In the genomic region with DNA sequence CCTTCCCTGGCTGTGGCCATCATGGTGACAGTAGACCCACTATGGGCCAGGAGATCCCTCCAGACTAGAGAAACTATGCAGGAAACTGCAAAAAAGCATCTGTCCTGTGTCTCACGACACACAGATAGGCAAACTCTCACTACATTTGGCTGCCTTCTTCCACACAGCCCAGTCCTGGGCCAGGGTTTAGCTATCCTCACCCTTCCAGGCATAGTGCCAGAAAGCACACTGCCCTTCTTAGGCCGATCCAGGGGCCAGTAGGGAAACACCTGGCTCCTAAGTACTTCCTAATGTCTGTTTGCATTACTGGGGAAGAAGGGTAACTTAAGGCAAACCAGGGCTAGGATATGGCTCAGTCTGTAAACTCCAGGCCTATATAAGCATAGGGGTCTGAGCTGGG, we compare ENCODE assay signal across 18 mouse cellular contexts. TPM values are rescaled to one million over a fixed set of nuclear protein-coding genes. Genes with fewer than 3 reads are reported as not detected.
DNase-seq lines count a peak whose midpoint lies in the region; ATAC-seq and TF ChIP-seq lines count a peak whose summit lies in the region.
"Had no signal": no experiment of that assay in that cellular context is flagged by ENCODE, and none has a peak within 500 bp of the region (broad histone marks: within the 10 kb centered on the region; RNA-seq: fewer than 3 reads in every experiment).

No protein-coding gene starts in this region.

- H3K4me1 ChIP-seq in lung, postnatal 0 days (ENCODE audit: insufficient read depth, low read depth, low read length) = peaks cover 8% of the 10 kb centered on the region; the same call in 1 of the 2 replicates
- no peaks in the 10 kb centered on the region for H3K4me1 ChIP-seq in stomach, postnatal 0 days (replicated peaks; ENCODE audit: control insufficient read depth, insufficient read depth)

- H3K4me3 ChIP-seq in gastrocnemius, adult 2 months = no peak overlapping the region
- H3K4me3 ChIP-seq in lung, postnatal 0 days (ENCODE audit: low read depth, low read length) = no peak overlapping the region
- no peak overlapping the region for H3K4me3 ChIP-seq in stomach, postnatal 0 days (ENCODE audit: low read depth, low read length)
- H3K4me3 ChIP-seq: heart, embryonic 12.5 days; limb, embryonic 15.5 days; myocyte; stomach, embryonic 15.5 days had no signal

- no peaks in the 10 kb centered on the region for H3K27me3 ChIP-seq in lung, postnatal 0 days (replicated peaks; ENCODE audit: insufficient read depth, low read length)
- H3K27me3 ChIP-seq in stomach, postnatal 0 days (ENCODE audit: control insufficient read depth, insufficient read depth, low read length) = no peaks in the 10 kb centered on the region
- H3K27me3 ChIP-seq: heart, embryonic 12.5 days; limb, embryonic 15.5 days; stomach, embryonic 15.5 days had no signal

- WGBS in lung, postnatal 0 days = 24% methylated on average over 2 of the region's 2 CpGs
- WGBS in stomach, postnatal 0 days = 26% methylated on average over 2 of the region's 2 CpGs

- no peak for ATAC-seq in lung, postnatal 0 days
- no peak for ATAC-seq in stomach, postnatal 0 days (ENCODE audit: low FRiP score, low TSS enrichment)
- ATAC-seq: intestine, postnatal 0 days had no signal

- peak; percentile 62 for DNase-seq in gastrocnemius, adult 2 months
- DNase-seq in gastrocnemius, postnatal 36 days = no peak
- peak; percentile 45 for DNase-seq in lung, postnatal 0 days (ENCODE audit: low spot score)
- no peak for DNase-seq in lung, postnatal 14 days
- peak; percentile 80 to 83 for DNase-seq in kidney, postnatal 36 days
- peak; percentile 45 for DNase-seq in stomach, postnatal 0 days (ENCODE audit: low spot score)
- no peak for DNase-seq in right cerebral cortex, postnatal 4 days
- DNase-seq in cerebellum, postnatal 36 days = no peak
- DNase-seq: adrenal gland, postnatal 25 days; cerebellum, adult 11-12 months; right cerebral cortex, postnatal 14 days; thymus, postnatal 36 days had no signal

- no peak overlapping the region for H3K4me2 ChIP-seq in lung, postnatal 0 days (replicated peaks; ENCODE audit: low read depth, low read length)
- no peak overlapping the region for H3K4me2 ChIP-seq in stomach, postnatal 0 days (replicated peaks; ENCODE audit: low read depth)
- H3K4me2 ChIP-seq: heart, embryonic 12.5 days; limb, embryonic 15.5 days; midbrain, embryonic 11.5 days; stomach, embryonic 15.5 days had no signal

- no peaks in the 10 kb centered on the region for H3K36me3 ChIP-seq in lung, postnatal 0 days (ENCODE audit: insufficient read depth, low read length)
- no peaks in the 10 kb centered on the region for H3K36me3 ChIP-seq in stomach, postnatal 0 days (ENCODE audit: control insufficient read depth, insufficient read depth, low read length)
- H3K36me3 ChIP-seq: heart, embryonic 12.5 days; limb, embryonic 15.5 days; stomach, embryonic 15.5 days had no signal

- intact Hi-C loops in gastrocnemius, adult 2 months (cut with DNase I) = no loop called here
- intact Hi-C loops in gastrocnemius, postnatal 36 days (cut with DNase I) = no loop called here

- no peaks in the 10 kb centered on the region for H3K9me3 ChIP-seq in lung, postnatal 0 days (ENCODE audit: low read length)
- no peaks in the 10 kb centered on the region for H3K9me3 ChIP-seq in stomach, postnatal 0 days (ENCODE audit: control insufficient read depth, low read length)
- H3K9me3 ChIP-seq: heart, embryonic 12.5 days; limb, embryonic 15.5 days; stomach, embryonic 15.5 days had no signal

- TF ChIP-seq CTCF in gastrocnemius, adult 2 months (IDR thresholded peaks at IDR 0.05) = no peak
- no peak for TF ChIP-seq CTCF in lung, postnatal 0 days (IDR thresholded peaks at IDR 0.05)
- no peak for TF ChIP-seq CTCF in stomach, postnatal 0 days (IDR thresholded peaks at IDR 0.05; ENCODE audit: low read depth)

- no peak overlapping the region for H3K9ac ChIP-seq in lung, postnatal 0 days (replicated peaks; ENCODE audit: low read depth)
- no peak overlapping the region for H3K9ac ChIP-seq in stomach, postnatal 0 days (ENCODE audit: low read length)
- H3K9ac ChIP-seq: heart, embryonic 12.5 days; limb, embryonic 15.5 days; stomach, embryonic 15.5 days had no signal

- no peak for TF ChIP-seq EP300 in lung, postnatal 0 days (IDR thresholded peaks at IDR 0.05)
- TF ChIP-seq EP300 in stomach, postnatal 0 days (optimal IDR thresholded peaks at IDR 0.05) = no peak

- H3K27ac ChIP-seq in gastrocnemius, adult 2 months = no peak overlapping the region
- no peak overlapping the region for H3K27ac ChIP-seq in lung, postnatal 0 days (ENCODE audit: low read length)
- no peak overlapping the region for H3K27ac ChIP-seq in stomach, postnatal 0 days (replicated peaks)
- H3K27ac ChIP-seq: limb, embryonic 15.5 days; stomach, embryonic 15.5 days had no signal

RNA-seq across cellular contexts. Expression of a gene that starts 3.7 kb away (rescaled TPM):
- total RNA-seq in gastrocnemius, adult 2 months (2021) = under 1 TPM; 0.45 to 0.89 TPM
- under 1 TPM; 0.48 to 0.49 TPM for total RNA-seq in gastrocnemius, postnatal 36 days (2021)
- 8.4 and 8.7 TPM in 2 replicates for polyA plus RNA-seq in lung, postnatal 0 days (2015; fragmentation: Nextera tagmentation; extraction: Ambion mirVana)
- polyA plus RNA-seq in stomach, postnatal 0 days (2015; fragmentation: Nextera tagmentation; extraction: Ambion mirVana) = 21.6 and 21.8 TPM in 2 replicates

Comparison
In these comparisons a context has a peak if more than half of its experiments do, and no peak if none do; other contexts are left out.
1. DNase-seq: peak in gastrocnemius, adult 2 months (single experiment), lung, postnatal 0 days (single experiment), kidney, postnatal 36 days (2 of 2) and stomach, postnatal 0 days (single experiment); none in gastrocnemius, postnatal 36 days (0 of 2), lung, postnatal 14 days (single experiment), right cerebral cortex, postnatal 4 days (single experiment) and cerebellum, postnatal 36 days (0 of 2).